Mouse (Mus musculus) erythroblast, embryonic 14.5 days (primary cell): ENCODE measurements around the gene Stradb. TPM values are rescaled to one million over a fixed set of nuclear protein-coding genes. Genes with fewer than 3 reads are reported as not detected.

ENCODE experiments used
- H3K27me3 ChIP-seq: 2 replicates; pipeline ENCODE4 v1.6.1; 2012; ENCODE audit warnings: inconsistent platforms; ENCODE audit not compliant: control insufficient read depth
- H3K36me3 ChIP-seq: 2 replicates; pipeline ENCODE4 v1.6.1; 2012; ENCODE audit warnings: mild to moderate bottlenecking, inconsistent platforms; ENCODE audit not compliant: control insufficient read depth
- H3K4me1 ChIP-seq: 2 replicates; pipeline ENCODE4 v1.6.1; 2012; ENCODE audit warnings: inconsistent platforms; ENCODE audit not compliant: control insufficient read depth
- H3K4me3 ChIP-seq: replicated peaks from 2 replicates; pipeline ENCODE3; 2012; ENCODE audit warnings: moderate library complexity, mild to moderate bottlenecking, inconsistent platforms
- H3K9me3 ChIP-seq: 2 replicates; pipeline ENCODE4 v1.6.1; 2012; ENCODE audit warnings: low read length, inconsistent platforms, mixed read lengths; ENCODE audit not compliant: control insufficient read depth
- GATA1 ChIP-seq: IDR thresholded peaks from 2 replicates; pipeline ENCODE4 v1.6.1; 2012; ENCODE audit warnings: low read length, inconsistent platforms, mixed read lengths
- TAL1 ChIP-seq: IDR thresholded peaks from 3 replicates; pipeline ENCODE4 v1.6.1; 2012; ENCODE audit warnings: low read length, inconsistent platforms, mixed read lengths
- polyA plus RNA-seq: library from polyadenylated mRNA; stranded (reverse); fragments of >175 nt; gene quantifications from 2 replicates; pipeline ENCODE4 v1.2.3, GENCODE M21; 2012

Gene Stradb
- polyA plus RNA-seq, 1 experiment: 2.5 TPM

DNA sequence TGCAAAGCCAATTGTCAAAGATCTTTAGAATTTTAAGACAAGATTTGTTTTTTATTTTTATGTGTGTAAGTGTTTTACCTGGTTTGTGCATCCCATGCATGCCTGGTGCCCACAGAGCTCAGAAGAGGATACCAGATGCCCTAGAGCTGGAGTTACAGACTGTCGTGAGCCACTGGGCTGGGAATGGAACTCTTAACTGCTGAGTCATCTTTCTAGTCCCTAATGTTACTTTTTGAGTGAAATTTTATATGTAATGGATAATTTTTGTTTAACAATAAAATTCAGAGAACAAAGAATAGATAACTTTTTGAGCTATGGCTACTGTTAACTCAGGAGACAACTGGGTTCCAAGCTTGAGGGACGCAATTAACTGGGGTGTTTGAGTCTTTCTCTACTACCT is 13.6 kb upstream of the Stradb start:
- no peaks in the 10 kb centered on the region for H3K9me3 ChIP-seq
- peak overlapping the region; percentile 25 for H3K4me3 ChIP-seq
- no peak for TF ChIP-seq TAL1
- no peak for TF ChIP-seq GATA1
- H3K36me3 ChIP-seq: peaks cover 97% of the 10 kb centered on the region
- H3K4me1 ChIP-seq: peaks cover 100% of the 10 kb centered on the region
- H3K27me3 ChIP-seq: no peaks in the 10 kb centered on the region

DNA sequence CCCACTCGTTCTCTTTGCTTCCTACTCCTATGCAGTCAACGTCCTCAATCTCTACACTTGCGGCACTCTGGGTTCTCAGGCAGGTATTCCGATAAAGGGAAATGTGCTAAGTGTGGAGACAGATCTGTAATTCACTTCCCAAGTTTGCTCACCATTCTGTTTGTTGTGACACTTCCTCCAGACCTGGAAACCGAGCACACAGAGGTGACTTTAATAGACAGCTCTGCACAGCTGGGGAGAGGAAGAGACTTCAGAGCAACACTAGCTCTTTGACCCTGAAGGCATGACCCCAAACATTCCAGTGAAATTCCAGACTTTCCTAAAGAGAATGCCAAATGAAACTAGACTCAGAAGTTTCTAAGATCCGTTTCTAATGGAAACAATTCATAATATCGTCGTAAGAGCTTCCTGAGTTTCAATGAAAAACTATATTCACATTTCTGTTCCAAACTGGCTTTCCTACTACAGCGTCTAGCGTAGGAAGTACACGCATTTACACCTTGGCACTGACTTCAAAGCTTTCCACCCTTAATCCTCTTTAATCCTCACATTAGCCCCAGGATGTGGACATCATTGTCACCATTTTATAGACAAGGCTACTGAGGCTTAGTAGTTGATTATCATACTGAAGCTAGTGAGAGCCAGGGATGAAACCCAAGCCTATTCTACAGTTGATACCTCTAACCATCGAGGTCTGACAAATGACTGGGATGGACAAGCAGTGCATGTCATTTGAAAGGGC is 12.0 kb upstream of the Stradb start:
- peak overlapping the region; percentile 55 for H3K4me3 ChIP-seq
- H3K27me3 ChIP-seq: no peaks in the 10 kb centered on the region
- peaks cover 97% of the 10 kb centered on the region for H3K36me3 ChIP-seq
- no peaks in the 10 kb centered on the region for H3K9me3 ChIP-seq
- TF ChIP-seq TAL1 (no peak), GATA1 (no peak)
- H3K4me1 ChIP-seq: peaks cover 100% of the 10 kb centered on the region

DNA sequence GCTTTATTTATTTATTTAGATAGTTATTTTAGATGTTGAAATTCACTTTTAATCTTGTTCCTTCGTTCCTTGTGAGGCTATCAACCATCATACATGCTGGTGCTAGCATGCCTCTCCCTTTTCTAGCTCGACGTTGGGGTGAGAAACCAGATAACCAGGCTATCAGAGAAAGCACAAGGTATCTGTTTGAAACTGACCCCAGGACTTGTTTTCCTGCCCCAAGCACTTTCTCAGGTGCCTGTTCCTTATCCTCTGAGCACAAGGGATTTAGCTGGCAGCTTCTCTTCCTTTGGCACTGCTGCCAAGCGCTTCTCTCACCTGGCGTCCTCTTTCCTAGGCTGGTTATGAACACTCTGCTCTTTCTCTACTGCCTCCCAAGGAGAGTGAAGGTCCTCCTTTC is 10.9 kb upstream of the Stradb start:
- peak overlapping the region; percentile 55 for H3K4me3 ChIP-seq
- H3K36me3 ChIP-seq: peaks cover 98% of the 10 kb centered on the region
- H3K9me3 ChIP-seq: no peaks in the 10 kb centered on the region
- peaks cover 99% of the 10 kb centered on the region for H3K4me1 ChIP-seq
- no peaks in the 10 kb centered on the region for H3K27me3 ChIP-seq
- peak; percentile 82 for TF ChIP-seq GATA1
- TF ChIP-seq TAL1: peak; percentile 75

DNA sequence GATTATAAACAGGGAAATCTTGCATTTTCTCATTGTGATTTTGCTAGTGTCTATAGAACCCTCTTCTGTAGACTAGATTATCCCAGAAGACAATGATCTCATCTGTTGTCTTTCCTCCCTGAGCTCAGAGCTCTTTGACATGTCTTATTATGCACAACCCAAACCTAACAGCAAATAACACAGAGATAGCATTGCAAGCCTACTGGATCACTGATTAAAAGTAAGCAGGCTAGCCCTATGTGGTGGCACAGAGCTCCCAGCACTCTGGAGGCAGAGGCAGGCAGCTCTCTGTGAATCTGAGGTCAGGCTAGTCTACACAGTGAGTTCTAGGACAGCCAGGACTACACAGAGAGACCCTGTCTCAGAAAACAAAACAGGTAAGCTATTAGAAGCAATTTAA is 10.5 kb upstream of the Stradb start:
- Histone ChIP-seq H3K9me3 (no peaks in the 10 kb centered on the region), H3K36me3 (peaks cover 98% of the 10 kb centered on the region), H3K4me3 (peak overlapping the region; percentile 55), H3K4me1 (peaks cover 99% of the 10 kb centered on the region), H3K27me3 (no peaks in the 10 kb centered on the region)
- TF ChIP-seq TAL1 (no peak), GATA1 (no peak)

DNA sequence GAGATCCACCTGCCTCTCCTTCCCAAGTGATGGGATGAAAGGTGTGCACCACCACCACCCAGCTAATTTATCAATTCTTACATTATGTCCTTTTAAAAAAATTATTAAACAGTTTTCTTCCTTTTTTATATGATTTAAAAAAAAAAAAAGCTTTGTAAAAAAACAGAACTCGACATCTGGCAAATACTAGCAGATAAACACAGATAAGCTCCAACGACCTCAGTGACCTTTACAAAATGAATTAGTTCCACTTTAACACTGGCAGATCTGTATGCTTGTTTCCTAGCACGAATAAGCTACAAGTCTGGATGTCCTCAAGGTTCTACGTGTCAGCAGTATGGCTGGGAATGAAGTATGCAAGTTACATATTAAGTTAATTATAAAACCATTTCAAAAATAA is 5.8 kb upstream of the Stradb start:
- TF ChIP-seq GATA1: no peak
- TF ChIP-seq TAL1: no peak
- no peaks in the 10 kb centered on the region for H3K9me3 ChIP-seq
- peaks cover 87% of the 10 kb centered on the region for H3K4me1 ChIP-seq
- H3K4me3 ChIP-seq: peak overlapping the region; percentile 50
- no peaks in the 10 kb centered on the region for H3K27me3 ChIP-seq
- H3K36me3 ChIP-seq: peaks cover 99% of the 10 kb centered on the region

DNA sequence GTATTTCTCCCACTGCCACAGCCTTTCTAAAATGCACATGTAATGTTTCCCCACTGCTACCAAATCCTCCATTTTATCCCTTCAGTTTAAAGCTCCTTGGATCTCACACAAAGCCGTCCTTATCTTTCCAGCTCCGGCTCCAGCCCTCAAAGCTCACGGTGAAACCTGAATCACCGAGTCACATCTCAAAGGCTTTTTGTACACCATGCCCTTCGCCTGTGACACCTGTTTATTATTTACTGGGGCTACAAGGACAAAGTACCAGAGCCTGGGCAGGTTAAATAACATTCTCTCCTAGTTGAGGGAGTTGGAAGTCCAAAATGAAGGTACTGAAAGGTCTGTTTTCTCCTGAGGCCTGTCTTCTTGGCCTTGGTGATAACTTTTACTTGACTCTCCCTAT is 3.3 kb upstream of the Stradb start:
- TF ChIP-seq GATA1 (peak; percentile 70), TAL1 (no peak)
- peak overlapping the region; percentile 86 for H3K4me3 ChIP-seq
- no peaks in the 10 kb centered on the region for H3K9me3 ChIP-seq
- H3K4me1 ChIP-seq: peaks cover 65% of the 10 kb centered on the region
- peaks cover 79% of the 10 kb centered on the region for H3K36me3 ChIP-seq
- H3K27me3 ChIP-seq: no peaks in the 10 kb centered on the region

DNA sequence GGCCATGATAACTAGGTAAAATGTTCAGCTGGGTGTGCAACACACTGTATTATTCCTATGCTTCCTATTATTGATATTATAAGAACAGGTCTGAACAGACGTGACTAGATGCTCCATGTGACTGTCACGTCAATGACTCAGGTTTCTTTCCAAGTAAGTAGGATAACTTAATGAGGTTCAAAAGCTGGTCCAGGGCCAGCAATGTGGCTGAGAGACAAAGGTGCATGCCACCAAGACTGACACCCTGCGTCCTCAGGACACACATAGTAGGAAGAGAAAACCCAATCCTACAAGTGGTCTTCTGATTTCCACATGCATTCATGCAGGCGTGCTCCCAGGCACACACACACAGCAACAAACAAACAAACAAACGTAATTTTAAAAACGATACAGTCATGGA is 2.2 kb upstream of the Stradb start:
- peaks cover 65% of the 10 kb centered on the region for H3K4me1 ChIP-seq
- H3K36me3 ChIP-seq: peaks cover 79% of the 10 kb centered on the region
- H3K4me3 ChIP-seq: peak overlapping the region; percentile 86
- H3K9me3 ChIP-seq: no peaks in the 10 kb centered on the region
- H3K27me3 ChIP-seq: no peaks in the 10 kb centered on the region
- TF ChIP-seq TAL1 (no peak), GATA1 (no peak)

DNA sequence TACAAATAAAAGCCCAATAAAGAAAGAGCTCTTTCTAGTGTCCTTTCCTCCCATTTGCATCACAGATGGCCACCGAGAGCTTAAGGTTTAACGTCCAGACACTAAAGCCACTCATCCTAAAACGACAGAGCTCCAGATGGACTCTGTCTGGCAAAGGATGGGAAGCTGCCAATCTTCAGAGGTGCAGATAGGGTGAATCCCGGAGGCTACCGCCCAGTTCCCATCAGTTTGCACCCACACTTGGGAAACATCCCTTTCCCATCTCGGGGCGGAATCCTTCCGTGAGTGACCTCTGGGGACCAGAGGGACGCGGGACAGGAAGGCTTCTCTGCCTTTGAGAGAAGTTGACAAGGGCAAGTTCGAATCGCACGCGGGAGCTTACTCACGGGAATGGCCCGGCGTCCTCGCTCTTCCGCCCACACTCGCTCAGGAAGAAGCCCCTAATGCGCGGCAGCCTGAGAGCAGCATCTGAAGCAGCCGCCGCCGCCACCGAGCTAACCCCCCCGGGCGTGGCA is 414 bp upstream of the Stradb start:
- H3K36me3 ChIP-seq: peaks cover 80% of the 10 kb centered on the region
- no peaks in the 10 kb centered on the region for H3K27me3 ChIP-seq
- peaks cover 59% of the 10 kb centered on the region for H3K4me1 ChIP-seq
- TF ChIP-seq TAL1: no peak
- no peak for TF ChIP-seq GATA1
- no peaks in the 10 kb centered on the region for H3K9me3 ChIP-seq
- H3K4me3 ChIP-seq: peak overlapping the region; percentile 86

DNA sequence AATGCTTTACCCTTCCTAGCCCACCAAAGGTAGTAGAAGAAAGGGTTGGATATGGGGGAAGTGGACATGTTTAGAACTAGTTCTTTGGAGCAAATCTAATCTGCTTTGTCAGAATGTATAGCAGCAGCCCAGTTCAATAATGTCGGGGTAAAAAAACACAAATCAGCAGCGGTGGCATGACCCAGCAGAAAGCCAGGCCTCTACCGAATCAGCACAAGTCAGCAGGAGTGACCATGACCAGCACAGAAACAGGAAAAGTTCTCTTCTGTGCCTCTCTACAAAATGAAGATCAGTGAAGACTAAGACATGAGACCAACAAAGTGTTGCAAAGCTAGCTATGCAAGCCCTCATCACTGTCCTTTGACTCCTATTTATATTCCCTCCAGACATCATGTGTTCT is 9.0 kb downstream of the Stradb start:
- Histone ChIP-seq H3K4me3 (no peak overlapping the region), H3K36me3 (peaks cover 92% of the 10 kb centered on the region), H3K4me1 (peaks cover 21% of the 10 kb centered on the region), H3K27me3 (no peaks in the 10 kb centered on the region), H3K9me3 (no peaks in the 10 kb centered on the region)
- TF ChIP-seq TAL1 (no peak), GATA1 (no peak)

DNA sequence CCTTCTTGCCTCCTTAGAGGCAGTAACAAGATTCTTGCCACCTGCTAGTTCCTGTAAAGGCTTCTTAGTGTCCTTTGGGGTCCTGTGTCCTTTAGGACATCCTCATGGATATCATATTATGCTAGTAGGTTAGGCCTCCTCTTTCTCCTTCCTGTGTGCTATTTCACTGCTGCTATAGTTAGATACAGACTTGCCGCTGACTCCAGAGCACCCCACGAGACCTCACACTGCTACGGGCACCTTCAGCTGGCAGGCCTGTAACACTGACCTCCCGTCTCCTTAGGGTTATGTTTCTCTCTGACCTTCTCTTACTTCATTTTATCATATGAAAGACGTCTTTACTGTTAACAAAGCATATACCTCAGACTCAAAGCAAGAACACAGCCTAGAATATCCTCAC is 11.3 kb downstream of the Stradb start:
- no peak for TF ChIP-seq GATA1
- TF ChIP-seq TAL1: no peak
- Histone ChIP-seq H3K36me3 (peaks cover 99% of the 10 kb centered on the region), H3K4me3 (no peak overlapping the region), H3K9me3 (no peaks in the 10 kb centered on the region), H3K27me3 (no peaks in the 10 kb centered on the region), H3K4me1 (peaks cover 19% of the 10 kb centered on the region)
